Mouse (Mus musculus): ENCODE data around the gene C1qtnf9.

DNA sequence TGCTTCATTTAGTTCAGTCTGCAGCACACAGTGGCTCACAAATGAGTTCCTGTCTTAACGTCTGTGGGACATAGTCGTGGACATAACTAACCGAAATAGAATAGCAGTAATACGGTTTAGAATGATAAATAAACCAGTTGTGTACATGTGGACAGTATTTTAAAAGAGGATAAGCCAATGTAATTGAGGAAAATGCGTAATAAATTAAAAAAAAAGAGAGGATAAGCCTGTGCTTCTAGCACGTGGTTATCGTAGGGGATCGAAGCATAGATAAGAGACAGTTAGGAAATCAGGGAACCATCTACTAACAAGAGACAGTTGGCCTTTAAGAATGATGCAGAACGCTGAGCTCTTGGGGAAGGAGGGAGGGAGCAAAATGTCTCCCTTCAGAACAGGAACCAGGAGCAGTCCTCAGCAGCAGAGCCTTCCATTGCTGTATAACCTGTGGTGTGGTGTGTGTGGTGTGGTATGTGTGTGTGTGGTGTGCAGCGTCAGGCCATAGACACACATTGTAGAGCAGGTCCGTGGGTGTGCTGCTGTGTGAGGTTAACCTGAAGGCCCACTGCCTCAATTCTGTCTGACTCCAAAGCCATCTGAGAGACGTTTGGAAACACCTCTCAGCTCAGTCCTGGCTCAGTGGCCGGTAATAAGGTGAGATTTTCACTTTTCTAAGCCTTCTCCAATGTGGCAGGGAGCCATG lies 31.9 kb upstream of the C1qtnf9 start:
- TF ChIP-seq CTCF (IDR thresholded peaks at IDR 0.05; ENCODE audit: low read depth, low read length) (no peak), POLR2A (IDR thresholded peaks at IDR 0.05; ENCODE audit: extremely low read depth, insufficient read depth, low read length) (no peak)
